Mouse (Mus musculus) forebrain, embryonic 13.5 days (tissue): ENCODE measurements around the gene Boll. TPM values are rescaled to one million over a fixed set of nuclear protein-coding genes. Genes with fewer than 3 reads are reported as not detected.

Experiments used
- ATAC-seq: fragments of 200-750 bp; cut with Nextera tagmentation; 2 replicates; pipeline ENCODE4 v1.8.0; 2017
- H3K27ac ChIP-seq: fragments of 300-500 bp; sonication (generic); 2 replicates; pipeline ENCODE4 v1.5.1; 2015; ENCODE audit warnings: inconsistent platforms, mild to moderate bottlenecking, moderate library complexity
- H3K27me3 ChIP-seq: fragments of 300-500 bp; sonication (generic); 2 replicates; pipeline ENCODE4 v1.6.1; 2015; ENCODE audit warnings: mild to moderate bottlenecking, inconsistent platforms
- H3K36me3 ChIP-seq: fragments of 300-500 bp; sonication (generic); 2 replicates; pipeline ENCODE4 v1.6.1; 2015; ENCODE audit warnings: mild to moderate bottlenecking, inconsistent platforms; ENCODE audit not compliant: poor library complexity, severe bottlenecking
- H3K4me1 ChIP-seq: fragments of 300-500 bp; sonication (generic); 2 replicates; pipeline ENCODE4 v1.6.1; 2015; ENCODE audit warnings: inconsistent platforms
- H3K4me2 ChIP-seq: fragments of 300-500 bp; sonication (generic); 2 replicates; pipeline ENCODE4 v1.6.1; 2015; ENCODE audit warnings: inconsistent platforms, mild to moderate bottlenecking, moderate library complexity
- H3K4me3 ChIP-seq: fragments of 300-500 bp; sonication (generic); 2 replicates; pipeline ENCODE4 v1.5.1; 2015; ENCODE audit warnings: mild to moderate bottlenecking, inconsistent platforms
- H3K9ac ChIP-seq: fragments of 300-500 bp; sonication (generic); 2 replicates; pipeline ENCODE4 v1.6.1; 2015; ENCODE audit warnings: mild to moderate bottlenecking, inconsistent platforms
- H3K9me3 ChIP-seq: fragments of 300-500 bp; sonication (generic); replicated peaks from 2 replicates; pipeline ENCODE4 v1.6.1; 2016; ENCODE audit warnings: inconsistent platforms
- WGBS: fragments of 180-500 bp; shearing (Covaris S2); methylation state at CpG from one replicate; pipeline ENCODE4 v1.1.7; 2015; 5-methylcytosine and 5-hydroxymethylcytosine counted together
- polyA plus RNA-seq: library from polyadenylated mRNA; unstranded; fragments of >200 nt; fragmentation: Nextera tagmentation; extraction: Ambion mirVana; gene quantifications from 2 replicates; pipeline ENCODE4 v1.2.1, GENCODE M21; 2015

The Boll gene
- polyA plus RNA-seq, result 0.19 and 0.33 TPM in 2 replicates

DNA sequence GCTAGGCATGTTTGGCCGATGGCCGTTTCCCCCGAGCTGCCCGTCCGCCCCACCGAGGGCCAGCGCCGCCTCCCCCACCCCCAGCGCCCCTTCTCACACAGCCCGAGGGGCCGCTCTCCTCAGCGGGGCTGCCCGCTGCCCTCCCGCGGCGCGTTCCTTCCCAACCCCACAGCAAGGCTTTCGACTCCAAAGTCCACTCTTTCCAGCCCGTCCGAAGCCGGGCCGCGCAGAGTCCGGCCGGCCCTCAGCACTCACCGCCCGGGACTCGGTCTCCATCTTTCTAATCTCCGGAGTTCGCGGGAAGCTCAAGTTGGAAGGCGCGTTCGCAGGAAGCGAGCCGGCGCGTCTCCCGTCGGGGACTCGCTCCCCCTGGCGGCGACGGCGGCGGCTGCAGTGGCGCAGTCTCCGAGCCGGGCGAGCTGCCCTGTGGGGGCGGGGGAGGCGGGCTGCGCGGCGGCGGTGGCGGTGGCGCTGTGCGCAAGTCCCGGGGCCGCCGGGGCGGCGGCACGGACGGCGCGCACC, at the start of gene Boll:
Gene Boll, minus strand, starts transcription at position 426 of the 522 bp plus-strand sequence.
- no peak within 1 kb of the TSS for H3K27ac ChIP-seq
- ATAC-seq, result peak; percentile 92
- WGBS, result 12% methylated on average over 57 of the region's 68 CpGs
- H3K36me3 ChIP-seq, result no peaks in the 10 kb centered on the region
- 0 out of 2 replicates have a peak within 1 kb of the TSS, but pooled peaks have one; percentile 35 for H3K9ac ChIP-seq
- H3K4me1 ChIP-seq, result peaks cover 6% of the 10 kb centered on the region; the same call in 1 of the 2 replicates
- H3K4me2 ChIP-seq, result peak within 1 kb of the TSS; percentile 66
- H3K4me3 ChIP-seq, result peak within 1 kb of the TSS; percentile 52
- H3K27me3 ChIP-seq, result peaks cover 15% of the 10 kb centered on the region
- H3K9me3 ChIP-seq, result peaks cover 11% of the 10 kb centered on the region

DNA sequence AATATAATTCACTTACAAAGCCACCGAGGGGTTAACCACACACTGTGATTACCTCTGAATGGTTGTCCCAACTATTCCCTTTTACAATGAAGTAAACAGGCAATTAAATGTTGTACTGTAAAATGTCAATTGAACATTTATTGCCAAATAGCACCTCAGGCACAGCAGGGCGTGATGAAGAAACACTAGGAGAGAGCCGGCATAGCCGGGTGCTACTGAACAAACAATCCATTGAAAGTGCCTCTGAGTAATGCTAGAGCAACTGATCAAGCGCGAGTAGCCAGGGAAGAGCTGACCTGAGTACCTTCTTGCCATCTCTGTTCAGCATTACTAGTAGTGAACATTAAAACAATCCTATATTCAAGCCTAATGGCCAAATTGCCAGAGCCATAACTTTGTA, 49.3 kb upstream of the Boll start:
- H3K4me2 ChIP-seq, result no peak overlapping the region
- H3K36me3 ChIP-seq, result no peaks in the 10 kb centered on the region
- peaks cover 5% of the 10 kb centered on the region; the same call in 1 of the 2 replicates for H3K4me1 ChIP-seq
- no peak overlapping the region for H3K27ac ChIP-seq
- no peaks in the 10 kb centered on the region for H3K9me3 ChIP-seq
- 56% methylated on average over 6 of the region's 6 CpGs for WGBS
- H3K4me3 ChIP-seq, result no peak overlapping the region
- no peak for ATAC-seq
- no peak overlapping the region for H3K9ac ChIP-seq
- H3K27me3 ChIP-seq, result no peaks in the 10 kb centered on the region

DNA sequence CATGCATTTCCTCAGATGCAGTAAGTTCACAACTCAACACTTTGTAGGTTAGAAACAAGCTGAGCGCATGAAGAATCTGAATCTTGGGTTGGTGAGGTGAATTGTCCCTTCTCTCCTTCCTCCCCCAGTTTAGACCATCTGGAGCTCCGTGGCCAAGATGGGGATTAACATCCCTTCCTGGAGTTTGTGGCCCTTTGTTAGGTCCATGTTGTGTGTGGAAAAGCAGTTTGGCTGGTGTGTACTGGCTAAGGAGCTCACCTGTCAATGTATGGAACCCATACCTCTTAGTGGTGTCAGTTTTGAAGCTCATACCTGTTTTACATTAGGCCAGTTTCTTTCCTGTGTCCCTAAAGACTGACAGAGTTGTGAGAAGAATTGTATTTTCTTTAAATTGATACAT, 47.8 kb upstream of the Boll start:
- no peaks in the 10 kb centered on the region for H3K27me3 ChIP-seq
- H3K27ac ChIP-seq, result no peak overlapping the region
- peaks cover 14% of the 10 kb centered on the region; the same call in 1 of the 2 replicates for H3K4me1 ChIP-seq
- no peaks in the 10 kb centered on the region for H3K9me3 ChIP-seq
- H3K4me2 ChIP-seq, result no peak overlapping the region
- H3K4me3 ChIP-seq, result no peak overlapping the region
- H3K36me3 ChIP-seq, result no peaks in the 10 kb centered on the region
- H3K9ac ChIP-seq, result no peak overlapping the region
- ATAC-seq, result no peak
- WGBS, result 75% methylated on average over 2 of the region's 2 CpGs

DNA sequence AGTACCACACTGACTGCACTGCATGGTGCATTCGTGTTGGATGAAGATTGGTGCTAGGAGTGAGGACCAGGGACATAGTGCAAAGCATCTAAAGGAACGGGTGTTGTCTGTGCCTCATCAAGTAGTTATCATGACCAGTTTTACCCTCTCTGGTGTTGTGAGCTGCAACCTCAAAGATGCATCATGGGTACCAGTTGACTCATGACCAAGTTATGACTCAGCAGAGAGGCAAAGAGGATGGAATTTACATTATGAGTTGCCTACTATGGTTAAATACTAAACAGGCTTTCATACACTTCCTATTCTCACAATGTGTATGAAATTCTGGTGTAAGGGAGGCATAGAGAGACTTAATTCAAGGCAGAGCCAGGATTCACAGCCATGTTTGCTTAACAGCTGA, 47.4 kb upstream of the Boll start:
- 90% methylated on average over 2 of the region's 2 CpGs for WGBS
- H3K9me3 ChIP-seq, result no peaks in the 10 kb centered on the region
- H3K4me3 ChIP-seq, result no peak overlapping the region
- no peak overlapping the region for H3K27ac ChIP-seq
- no peaks in the 10 kb centered on the region for H3K27me3 ChIP-seq
- H3K36me3 ChIP-seq, result no peaks in the 10 kb centered on the region
- no peak overlapping the region for H3K4me2 ChIP-seq
- peaks cover 14% of the 10 kb centered on the region; the same call in 1 of the 2 replicates for H3K4me1 ChIP-seq
- ATAC-seq, result no peak
- no peak overlapping the region for H3K9ac ChIP-seq

DNA sequence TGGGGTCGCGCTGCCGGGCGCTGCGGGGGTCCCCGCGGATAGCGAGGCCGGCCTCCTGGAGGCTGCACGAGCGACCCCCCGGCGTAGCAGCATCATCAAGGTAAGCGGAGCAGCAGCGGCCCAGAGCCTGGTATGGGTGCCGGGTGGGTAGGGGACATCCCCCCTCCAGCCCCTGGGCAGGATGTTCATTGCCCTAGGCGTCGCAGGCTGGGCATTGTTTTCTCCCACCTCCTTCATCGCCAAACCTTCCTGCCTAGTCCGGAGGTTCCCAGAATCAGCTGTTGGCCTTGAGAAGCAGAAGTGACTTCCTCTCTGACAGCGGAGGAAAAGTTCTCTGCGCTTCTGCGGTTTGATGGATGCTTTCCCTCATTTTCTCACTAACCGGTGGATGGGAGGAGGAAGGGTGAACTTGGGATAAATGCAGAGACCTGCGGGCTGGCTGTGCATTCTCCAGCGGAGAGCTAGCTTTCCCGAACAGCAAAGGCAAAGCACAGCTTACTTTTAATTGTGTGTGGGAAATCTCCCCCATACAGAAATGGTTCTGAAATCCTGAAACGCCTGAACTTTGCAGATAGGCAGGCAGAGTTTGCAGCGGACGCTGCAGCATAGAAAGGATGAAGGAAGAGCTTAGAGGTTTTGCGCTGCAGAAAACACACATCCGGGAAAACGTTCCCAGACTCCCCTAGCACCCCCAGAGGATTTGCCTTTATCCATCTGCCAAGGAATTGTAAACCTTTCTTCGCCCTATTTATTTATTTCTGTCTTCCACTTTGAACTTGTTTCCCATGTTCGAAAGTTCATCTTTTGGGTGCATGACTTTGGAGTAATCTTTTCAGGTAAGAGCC, 43.5 kb upstream of the Boll start:
- peak overlapping the region; percentile 85 for H3K9ac ChIP-seq

DNA sequence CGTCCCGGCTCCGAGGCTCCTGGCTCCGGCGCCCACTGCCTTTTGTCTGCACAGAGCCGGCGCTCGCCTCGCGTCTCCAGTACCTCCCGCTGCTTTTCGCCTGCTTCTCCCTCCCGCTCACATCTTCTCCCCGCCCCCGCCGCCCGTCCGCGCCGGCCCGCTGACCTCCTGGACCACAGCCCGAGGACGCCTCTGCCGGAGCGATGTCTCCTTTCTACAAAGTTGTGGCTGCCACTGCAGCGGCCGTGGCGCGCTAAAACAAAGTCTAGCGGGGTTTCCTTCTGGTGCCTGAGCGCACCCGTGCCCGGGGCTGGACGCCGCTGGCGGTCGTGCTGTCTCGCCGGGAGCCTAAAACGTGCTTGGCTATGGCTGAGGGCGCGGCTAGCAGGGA, 42.7 kb upstream of the Boll start:
- no peaks in the 10 kb centered on the region for H3K9me3 ChIP-seq
- 0% methylated on average over 42 of the region's 42 CpGs for WGBS
- H3K4me3 ChIP-seq, result peak overlapping the region; percentile 82
- H3K4me2 ChIP-seq, result peak overlapping the region; percentile 96
- no peaks in the 10 kb centered on the region for H3K36me3 ChIP-seq
- H3K4me1 ChIP-seq, result peaks cover 22% of the 10 kb centered on the region
- H3K9ac ChIP-seq, result peak overlapping the region; percentile 85
- H3K27ac ChIP-seq, result peak overlapping the region; percentile 66
- ATAC-seq, result peak; percentile 67
- 0 out of 2 replicates have a peak, but pooled peaks cover 5% of the 10 kb centered on the region for H3K27me3 ChIP-seq

More for the DNA sequence above, 43.5 kb upstream of the Boll start:
- Histone ChIP-seq H3K4me1 (peaks cover 22% of the 10 kb centered on the region), H3K4me3 (peak overlapping the region; percentile 82), H3K36me3 (no peaks in the 10 kb centered on the region), H3K9me3 (no peaks in the 10 kb centered on the region), H3K27me3 (0 out of 2 replicates have a peak, but pooled peaks cover 5% of the 10 kb centered on the region), H3K27ac (peak overlapping the region; percentile 66), H3K4me2 (peak overlapping the region; percentile 96)
- ATAC-seq, result no peak; the same call in 1 of the 2 replicates
- WGBS, result 4% methylated on average over 32 of the region's 35 CpGs

DNA sequence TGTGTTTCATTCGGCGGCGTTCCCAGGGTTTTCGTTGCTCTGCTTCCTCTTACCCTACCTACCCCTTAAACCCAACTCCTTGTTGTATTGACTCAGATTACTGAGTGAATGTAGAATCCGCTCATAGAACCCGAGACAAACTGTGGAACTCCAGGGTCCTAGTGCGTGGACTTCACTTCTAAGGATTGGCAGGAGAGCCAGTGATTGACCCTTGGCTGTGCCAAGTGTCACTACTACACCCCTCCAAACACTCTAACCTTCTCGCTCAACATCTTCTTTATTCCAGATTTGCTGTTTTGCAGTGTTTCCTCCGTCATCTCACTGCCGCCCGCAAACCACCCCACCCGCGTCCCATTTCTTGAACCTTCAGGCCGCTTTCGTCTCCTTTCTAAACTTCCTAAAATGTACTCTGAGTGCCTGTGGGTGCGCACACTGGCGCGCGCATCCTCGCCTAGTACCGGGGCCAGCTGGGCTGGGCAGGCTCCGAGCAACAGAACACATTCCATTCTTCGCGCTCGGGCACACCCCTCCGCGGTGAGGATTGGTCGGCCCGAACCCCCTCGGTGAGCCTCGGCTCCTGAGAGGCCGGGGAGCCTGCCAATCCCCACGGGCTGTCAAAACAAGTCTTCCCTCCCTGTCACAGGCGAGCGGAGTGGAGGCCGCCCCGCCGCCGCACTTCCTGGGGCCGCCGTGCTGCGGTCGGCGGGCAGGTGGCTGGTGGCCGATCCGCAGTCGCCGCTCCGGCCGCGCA, 42.2 kb upstream of the Boll start, which contains the start of gene Plcl1:
Gene Plcl1, plus strand, starts transcription at position 650 of the 751 bp plus-strand sequence.
- peak within 1 kb of the TSS; percentile 66 for H3K27ac ChIP-seq
- peak within 1 kb of the TSS; percentile 82 for H3K4me3 ChIP-seq
- WGBS, result 3% methylated on average over 48 of the region's 51 CpGs
- H3K9me3 ChIP-seq, result no peaks in the 10 kb centered on the region
- no peaks in the 10 kb centered on the region for H3K36me3 ChIP-seq
- 0 out of 2 replicates have a peak, but pooled peaks cover 5% of the 10 kb centered on the region for H3K27me3 ChIP-seq
- H3K4me2 ChIP-seq, result peak within 1 kb of the TSS; percentile 96
- ATAC-seq, result peak; percentile 99
- H3K9ac ChIP-seq, result peak within 1 kb of the TSS; percentile 85
- peaks cover 22% of the 10 kb centered on the region for H3K4me1 ChIP-seq

DNA sequence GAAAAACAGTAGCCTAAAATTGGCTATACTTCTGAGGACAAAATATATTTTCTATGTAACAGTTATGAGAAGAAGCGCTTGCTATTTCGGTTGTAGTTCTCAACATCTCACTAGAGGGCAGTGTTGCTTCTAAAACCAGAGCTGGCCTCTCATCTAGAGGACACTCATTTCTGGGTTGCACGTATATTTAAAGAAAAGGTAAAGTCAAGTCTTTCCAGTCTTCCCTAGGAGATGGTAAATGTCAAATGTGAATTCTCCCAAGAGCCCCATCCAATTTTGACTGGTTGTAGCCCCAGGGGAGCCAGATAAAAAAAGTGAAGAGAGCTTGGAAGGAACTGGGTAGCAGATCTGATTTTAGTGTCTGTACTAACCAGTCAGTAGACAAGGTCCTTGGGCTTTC, 41.2 kb upstream of the Boll start:
- Histone ChIP-seq H3K4me2 (no peak overlapping the region), H3K9ac (no peak overlapping the region), H3K4me1 (peaks cover 22% of the 10 kb centered on the region), H3K27ac (no peak overlapping the region), H3K27me3 (0 out of 2 replicates have a peak, but pooled peaks cover 5% of the 10 kb centered on the region), H3K9me3 (no peaks in the 10 kb centered on the region), H3K4me3 (no peak overlapping the region), H3K36me3 (no peaks in the 10 kb centered on the region)
- whole genome bisulfite sequencing, result 4% methylated on average over 3 of the region's 3 CpGs
- ATAC-seq, result no peak

DNA sequence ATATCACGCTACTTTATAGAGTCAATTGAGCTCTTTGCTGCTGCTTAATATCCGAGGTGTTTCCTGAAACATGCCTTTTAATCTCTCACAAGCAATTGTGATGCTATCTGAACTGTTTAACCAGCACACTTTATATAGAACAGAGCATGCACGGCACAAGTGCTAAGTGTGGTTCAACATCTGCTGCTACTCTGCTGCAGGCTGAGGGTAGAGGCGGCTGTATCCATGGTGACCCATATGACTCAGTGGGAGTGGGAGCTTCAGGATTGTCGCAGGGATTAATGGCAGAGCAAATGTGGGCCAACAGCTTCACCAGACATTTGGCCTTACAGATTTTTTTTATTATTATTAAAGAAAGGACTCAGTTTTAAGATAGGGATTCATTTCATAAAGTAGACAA, 36.6 kb upstream of the Boll start:
- H3K36me3 ChIP-seq, result no peaks in the 10 kb centered on the region
- peak; percentile 58; the same call in 1 of the 2 replicates for ATAC-seq
- WGBS, result 48% methylated on average over 5 of the region's 5 CpGs
- no peak overlapping the region for H3K9ac ChIP-seq
- H3K9me3 ChIP-seq, result no peaks in the 10 kb centered on the region
- H3K4me3 ChIP-seq, result no peak overlapping the region
- no peak overlapping the region for H3K4me2 ChIP-seq
- H3K4me1 ChIP-seq, result peaks cover 3% of the 10 kb centered on the region
- H3K27me3 ChIP-seq, result 0 out of 2 replicates have a peak, but pooled peaks cover 5% of the 10 kb centered on the region
- no peak overlapping the region for H3K27ac ChIP-seq

DNA sequence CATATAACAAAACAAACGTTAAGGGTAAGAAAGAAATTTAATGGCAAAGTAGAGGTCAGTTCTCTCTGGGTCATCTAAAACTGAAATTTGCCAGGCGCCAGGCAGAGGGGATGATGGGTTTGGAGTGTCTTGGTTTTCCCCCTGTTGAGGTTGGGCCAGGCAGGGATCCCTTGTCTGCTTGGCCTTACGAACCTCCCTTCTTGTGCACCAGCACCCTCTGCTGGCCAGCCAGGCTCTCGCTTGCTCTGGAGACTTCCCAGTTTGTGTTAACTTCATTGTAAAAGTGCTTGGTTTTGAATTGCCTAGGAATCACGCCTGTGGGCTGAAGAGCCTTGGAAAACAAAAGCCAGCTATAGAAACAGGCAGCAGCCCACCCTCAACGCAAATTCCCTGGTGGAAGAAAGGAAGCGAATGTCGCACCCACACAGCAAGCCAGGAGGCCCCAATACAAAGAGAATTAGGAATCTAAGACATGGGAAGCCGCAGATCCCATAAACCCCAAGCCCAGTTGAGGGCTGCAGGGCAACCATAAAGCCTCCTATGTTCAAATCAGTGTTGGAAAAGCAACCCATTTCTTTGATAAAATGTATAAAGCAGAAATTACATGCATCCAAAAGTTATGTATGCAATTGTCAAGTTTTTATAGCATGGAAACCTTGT, 20.0 kb upstream of the Boll start:
- 4% methylated on average over 9 of the region's 9 CpGs for WGBS
- Histone ChIP-seq H3K4me2 (no peak overlapping the region), H3K4me3 (no peak overlapping the region), H3K27ac (no peak overlapping the region), H3K36me3 (no peaks in the 10 kb centered on the region), H3K9ac (no peak overlapping the region), H3K9me3 (no peaks in the 10 kb centered on the region), H3K27me3 (no peaks in the 10 kb centered on the region), H3K4me1 (no peaks in the 10 kb centered on the region)
- ATAC-seq, result peak; percentile 88

DNA sequence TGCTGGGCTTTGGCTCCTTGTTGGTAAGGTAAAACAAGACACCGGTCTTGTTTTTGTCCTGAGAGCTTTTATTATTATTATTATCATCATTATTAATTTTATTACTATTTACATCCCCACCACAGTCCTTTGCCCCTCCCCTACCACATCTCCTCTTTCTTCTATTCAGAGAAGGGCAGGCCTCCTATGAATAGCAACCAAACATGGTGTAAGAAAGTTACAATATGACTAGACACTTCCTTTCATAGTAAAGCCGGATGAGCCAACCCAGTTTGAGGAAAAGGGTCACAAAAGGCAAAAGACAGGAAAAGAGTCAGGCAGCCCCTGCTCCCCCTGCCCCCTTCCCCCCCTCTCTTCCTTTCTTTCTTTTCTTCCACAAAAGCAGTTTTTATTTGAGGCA, 17.3 kb upstream of the Boll start:
- ATAC-seq, result no peak
- H3K4me1 ChIP-seq, result no peaks in the 10 kb centered on the region
- H3K27me3 ChIP-seq, result no peaks in the 10 kb centered on the region
- H3K9me3 ChIP-seq, result no peaks in the 10 kb centered on the region
- H3K4me3 ChIP-seq, result no peak overlapping the region
- no peak overlapping the region for H3K4me2 ChIP-seq
- no peak overlapping the region for H3K9ac ChIP-seq
- WGBS, result 79% methylated on average over 2 of the region's 2 CpGs
- no peak overlapping the region for H3K27ac ChIP-seq
- H3K36me3 ChIP-seq, result no peaks in the 10 kb centered on the region
